Mouse (Mus musculus): ENCODE data around the gene Ptprb.

- no peak for TF ChIP-seq CTCF (IDR thresholded peaks at IDR 0.05; ENCODE audit: low read depth)
- TF ChIP-seq EP300 (optimal IDR thresholded peaks at IDR 0.05), result no peak
These were observed 31.9 kb upstream of the Ptprb start for GRCm38 (mm10) chr10:116243373-116243772.

Measured in stomach, postnatal 0 days (tissue).